Mouse (Mus musculus): Measurements from ENCODE around the gene Rnasek.

DNA sequence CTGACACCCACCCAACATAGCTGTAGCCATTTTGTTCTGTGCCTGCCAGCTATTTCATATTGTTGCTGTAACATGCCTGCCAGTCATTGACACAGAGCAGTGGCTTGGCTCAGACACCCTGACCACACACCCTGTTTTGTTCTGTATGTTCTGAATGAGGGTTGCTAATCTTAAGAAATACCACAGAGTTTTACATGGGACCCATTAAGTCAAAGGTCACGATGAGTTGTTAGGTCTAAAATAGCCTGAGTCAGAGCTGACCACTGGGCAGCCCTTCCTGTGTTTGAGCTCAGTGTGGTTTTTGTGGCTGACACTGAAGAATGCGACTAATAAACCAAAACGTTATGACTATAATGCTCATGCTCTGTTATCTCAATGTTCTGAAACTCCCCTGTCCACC is 41.3 kb downstream of the Rnasek start:
- TF ChIP-seq CTCF (IDR thresholded peaks at IDR 0.05; ENCODE audit: borderline replicate concordance, insufficient read depth, low read depth, low read length) (no peak), POLR2A (IDR thresholded peaks at IDR 0.05; ENCODE audit: borderline replicate concordance, insufficient read depth, low read length) (no peak)
